Mouse (Mus musculus) C2C12 (cell line): ENCODE data around the gene Dcaf6. TPM values are rescaled to one million over a fixed set of nuclear protein-coding genes. Genes with fewer than 3 reads are reported as not detected.
A peak's percentile ranks its signal among the peaks of the same experiment; 100 is the strongest.

Experiments
- H3K27me3 ChIP-seq: one replicate; pipeline ENCODE4 v1.6.1; 2011; ENCODE audit not compliant: control insufficient read depth, insufficient read depth, insufficient read length
- H3K36me3 ChIP-seq: one replicate; pipeline ENCODE4 v1.6.1; 2011; ENCODE audit not compliant: control insufficient read depth, insufficient read depth
- H3K4me3 ChIP-seq: one replicate; pipeline ENCODE4 v1.5.1; 2011; ENCODE audit warnings: mild to moderate bottlenecking, control low read depth; ENCODE audit not compliant: poor library complexity, insufficient read depth, severe bottlenecking
- H3K79me2 ChIP-seq: one replicate; pipeline ENCODE4 v1.6.1; 2011; ENCODE audit not compliant: control insufficient read depth, insufficient read depth
- H3K79me3 ChIP-seq: one replicate; pipeline ENCODE4 v1.6.1; 2011; ENCODE audit warnings: low read depth, control low read depth
- H3ac ChIP-seq: one replicate; pipeline ENCODE3; 2011; ENCODE audit warnings: low read depth; ENCODE audit not compliant: control insufficient read depth, insufficient read length
- CEBPB ChIP-seq: IDR thresholded peaks from one replicate; pipeline ENCODE4 v1.6.1; 2011; ENCODE audit warnings: low read depth, mild to moderate bottlenecking, control low read depth, moderate library complexity
- CTCF ChIP-seq: IDR thresholded peaks from one replicate; pipeline ENCODE4 v1.5.1; 2011; ENCODE audit not compliant: control insufficient read depth, insufficient read depth, insufficient read length
- FOSL1 ChIP-seq: IDR thresholded peaks from one replicate; pipeline ENCODE4 v1.8.0; 2011; ENCODE audit warnings: mild to moderate bottlenecking, low read length; ENCODE audit not compliant: poor library complexity, insufficient read depth, severe bottlenecking
- MAX ChIP-seq: IDR thresholded peaks from one replicate; pipeline ENCODE4 v1.6.1; 2011; ENCODE audit warnings: mild to moderate bottlenecking, control low read depth
- MYOD1 ChIP-seq: IDR thresholded peaks from one replicate; pipeline ENCODE4 v1.6.1; 2011; ENCODE audit warnings: low read depth; ENCODE audit not compliant: control insufficient read depth, insufficient read length
- MYOG ChIP-seq: IDR thresholded peaks from one replicate; pipeline ENCODE4 v1.6.1; 2011; ENCODE audit not compliant: control insufficient read depth, insufficient read length; ENCODE audit errors: extremely low read depth
- USF1 ChIP-seq: IDR thresholded peaks from one replicate; pipeline ENCODE4 v1.6.1; 2011; ENCODE audit warnings: low read depth, mild to moderate bottlenecking, control low read depth, moderate library complexity
- polyA plus RNA-seq: library from polyadenylated mRNA; unstranded; fragments of >200 nt; fragmentation: generic; extraction: Trizol; gene quantifications from one replicate; pipeline ENCODE4 v1.2.1, GENCODE M21; 2012; ENCODE audit warnings: missing spikeins

The Dcaf6 gene
- polyA plus RNA-seq, 1 experiment = 7.1 TPM

DNA sequence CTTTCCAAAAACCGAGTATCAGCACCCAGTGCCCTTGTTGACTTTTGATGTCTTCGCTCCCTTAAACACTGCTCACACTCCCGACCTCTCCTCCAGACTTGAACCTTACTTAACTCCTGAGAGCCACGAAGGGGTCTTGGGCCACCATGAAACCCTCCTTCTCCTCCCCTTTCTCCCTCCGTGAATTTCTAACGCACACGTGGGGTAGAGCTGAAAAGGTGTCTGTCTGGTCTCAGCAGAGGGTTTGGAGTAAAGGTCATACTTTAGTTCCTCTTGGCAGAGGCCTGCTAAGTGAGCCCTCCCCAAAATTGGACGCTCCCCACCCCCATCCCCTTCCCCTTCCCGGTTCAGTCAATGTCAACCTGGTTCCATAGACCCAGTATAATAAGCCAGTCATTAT is 1.4 kb upstream of the Dcaf6 start:
- peak overlapping the region; percentile 63 for H3K4me3 ChIP-seq
- H3ac ChIP-seq = peak overlapping the region; percentile 95
- H3K79me2 ChIP-seq = peaks cover 28% of the 10 kb centered on the region
- H3K27me3 ChIP-seq = no peaks in the 10 kb centered on the region
- no peaks in the 10 kb centered on the region for H3K36me3 ChIP-seq
- no peak for TF ChIP-seq MYOG
- no peak for TF ChIP-seq MAX
- TF ChIP-seq FOSL1 = no peak
- no peak for TF ChIP-seq MYOD1
- peaks cover 4% of the 10 kb centered on the region for H3K79me3 ChIP-seq

DNA sequence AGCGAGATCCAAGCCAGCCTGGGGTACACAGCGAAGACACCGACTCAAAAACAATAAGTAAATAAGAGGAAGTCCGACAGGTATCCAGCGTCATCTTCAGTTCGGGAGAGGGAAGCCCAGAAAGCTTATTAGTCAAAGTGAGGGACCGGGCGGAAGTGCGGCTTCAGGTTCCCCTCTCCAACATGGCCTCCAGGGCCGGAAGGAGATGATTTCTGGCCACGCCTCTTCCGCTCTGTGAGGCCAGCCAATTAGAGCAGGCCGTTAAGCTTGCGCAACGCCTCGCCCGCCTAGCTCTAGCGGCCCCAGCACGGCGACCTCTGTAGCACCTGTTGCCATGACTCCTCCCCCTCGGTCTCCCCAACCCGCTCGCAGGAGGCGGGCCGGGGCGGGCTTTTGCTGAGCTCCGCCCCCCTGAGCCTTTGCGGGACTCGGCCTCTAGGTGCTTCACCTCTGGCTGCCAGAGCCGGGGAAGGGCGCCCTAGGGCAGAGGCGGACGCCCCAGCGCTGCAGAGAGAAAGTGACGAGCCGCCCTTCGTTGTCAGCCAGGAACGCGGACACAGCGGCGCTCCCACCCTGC is 614 bp upstream of the Dcaf6 start:
- H3K36me3 ChIP-seq = no peaks in the 10 kb centered on the region
- TF ChIP-seq FOSL1 (no peak), MYOG (no peak), CEBPB (peak; percentile 98), MAX (peak; percentile 18), USF1 (no peak), MYOD1 (peak; percentile 76), CTCF (peak; percentile 6)

DNA sequence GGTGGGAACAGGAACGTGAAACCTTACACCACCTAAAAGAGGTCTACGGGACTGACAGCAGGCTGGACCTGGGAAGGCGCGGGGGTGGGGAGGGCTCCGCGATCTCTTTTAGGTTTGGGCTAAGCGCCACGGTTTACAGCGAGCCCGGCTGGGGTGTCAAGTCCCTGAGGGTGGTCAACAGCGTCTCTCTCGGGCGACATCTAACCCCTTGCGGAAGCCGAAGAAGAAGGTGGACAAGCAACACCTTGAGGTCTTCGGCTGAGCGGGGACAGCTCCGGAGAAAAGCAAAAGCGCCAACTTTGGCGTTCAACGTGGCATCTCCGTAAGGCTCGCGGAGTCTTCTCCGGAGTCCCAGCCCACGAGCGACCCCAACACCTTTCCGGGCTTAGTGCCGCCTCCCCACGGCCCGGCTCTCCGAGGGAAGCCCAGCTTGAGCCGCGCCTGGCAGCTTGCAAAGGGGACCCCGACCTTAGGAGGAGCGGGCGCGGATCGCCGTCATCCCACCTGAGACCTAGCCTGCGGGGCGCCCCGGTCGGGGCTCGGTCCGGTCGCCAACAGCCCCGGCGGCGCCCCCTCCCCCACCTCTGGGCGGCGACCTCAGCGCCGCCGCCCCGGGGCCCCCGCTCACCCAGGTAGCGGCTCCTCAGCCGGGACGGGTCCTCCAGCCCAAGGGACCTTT is 633 bp downstream of the Dcaf6 start:
- no peak for TF ChIP-seq USF1
- TF ChIP-seq CEBPB = no peak
- no peak for TF ChIP-seq MYOG
- TF ChIP-seq MYOD1 = no peak
- TF ChIP-seq MAX = no peak
- TF ChIP-seq CTCF = no peak
- no peak for TF ChIP-seq FOSL1
- H3ac ChIP-seq = peak overlapping the region; percentile 93
- peaks cover 4% of the 10 kb centered on the region for H3K79me3 ChIP-seq
- H3K36me3 ChIP-seq = no peaks in the 10 kb centered on the region
- H3K4me3 ChIP-seq = peak overlapping the region; percentile 74
- H3K79me2 ChIP-seq = peaks cover 29% of the 10 kb centered on the region
- H3K27me3 ChIP-seq = no peaks in the 10 kb centered on the region

More for the DNA sequence above, 614 bp upstream of the Dcaf6 start:
- Histone ChIP-seq H3K27me3 (no peaks in the 10 kb centered on the region), H3K79me2 (peaks cover 29% of the 10 kb centered on the region), H3K79me3 (peaks cover 4% of the 10 kb centered on the region), H3K4me3 (peak overlapping the region; percentile 74), H3ac (peak overlapping the region; percentile 95)

DNA sequence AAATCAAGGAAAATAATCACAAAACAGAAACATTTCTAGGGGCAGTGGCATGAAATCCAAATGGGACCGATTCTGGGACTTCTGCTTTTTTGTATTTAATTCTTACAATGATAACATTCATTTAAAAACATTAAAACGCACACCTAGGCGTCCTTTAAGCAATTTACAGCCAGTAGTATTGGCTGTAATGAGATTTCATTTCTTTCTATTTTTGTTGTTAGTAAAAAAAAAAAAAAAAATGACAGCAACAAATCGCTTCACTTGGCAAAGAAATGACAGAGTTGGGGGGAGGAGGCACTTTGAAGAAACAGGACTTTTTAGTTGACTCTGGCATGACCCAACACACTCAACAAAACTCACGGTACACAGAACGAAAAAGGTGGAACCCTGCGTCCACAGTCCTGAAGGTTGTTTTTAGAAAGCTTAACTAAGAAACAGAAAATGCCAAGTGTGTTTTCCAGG is 1.2 kb downstream of the Dcaf6 start:
- Histone ChIP-seq H3K36me3 (no peaks in the 10 kb centered on the region), H3K79me2 (peaks cover 29% of the 10 kb centered on the region), H3ac (peak overlapping the region; percentile 93), H3K27me3 (no peaks in the 10 kb centered on the region), H3K79me3 (peaks cover 4% of the 10 kb centered on the region), H3K4me3 (peak overlapping the region; percentile 74)
- TF ChIP-seq MYOG (no peak), CTCF (no peak), USF1 (no peak), MAX (no peak), CEBPB (no peak), FOSL1 (no peak), MYOD1 (no peak)

DNA sequence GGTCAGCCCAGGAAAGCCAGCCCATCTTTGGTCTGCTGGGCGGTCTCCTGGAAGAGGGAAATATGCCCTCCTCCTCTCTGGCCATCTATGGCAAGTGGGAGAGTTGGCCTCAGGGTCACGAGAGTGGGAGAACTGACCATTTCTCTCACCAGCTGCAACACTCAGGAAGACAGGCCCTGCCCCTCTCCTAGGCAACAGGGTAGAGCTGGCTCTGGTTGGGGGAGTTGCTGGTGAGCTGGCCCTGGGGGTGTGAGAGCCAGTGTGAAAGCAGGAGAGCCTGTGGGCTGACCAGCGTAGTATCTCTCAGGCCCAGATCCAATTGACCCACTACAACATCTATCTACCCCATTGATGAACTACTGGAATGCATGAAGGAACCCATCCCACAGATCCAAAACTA is 18.6 kb downstream of the Dcaf6 start:
- Histone ChIP-seq H3K4me3 (no peak overlapping the region), H3K79me2 (peaks cover 30% of the 10 kb centered on the region), H3K27me3 (no peaks in the 10 kb centered on the region), H3K36me3 (no peaks in the 10 kb centered on the region), H3K79me3 (no peaks in the 10 kb centered on the region), H3ac (no peak overlapping the region)
- TF ChIP-seq FOSL1 (no peak), MYOG (no peak), USF1 (no peak), CEBPB (no peak), CTCF (no peak), MAX (no peak), MYOD1 (no peak)

DNA sequence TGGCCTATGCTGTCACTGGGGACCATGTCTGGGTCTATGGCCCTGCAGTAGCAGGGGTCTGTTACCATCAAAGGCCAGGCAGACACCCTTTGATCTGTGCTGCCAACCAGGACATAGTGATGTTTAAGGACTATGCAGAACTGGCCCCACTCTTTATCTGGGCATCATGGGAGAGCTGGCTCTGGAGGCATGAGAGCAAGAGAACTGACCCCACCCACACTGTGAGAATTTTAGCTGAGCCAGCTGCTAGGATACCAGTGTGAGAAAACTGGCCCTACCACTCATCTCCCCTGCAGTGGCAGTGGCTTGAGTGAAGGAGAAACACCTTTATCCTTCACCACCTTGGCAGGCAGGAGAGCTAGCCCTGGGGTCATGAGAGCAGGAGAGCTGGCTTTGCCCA is 19.1 kb downstream of the Dcaf6 start:
- Histone ChIP-seq H3K4me3 (no peak overlapping the region), H3K79me2 (peaks cover 30% of the 10 kb centered on the region), H3K27me3 (no peaks in the 10 kb centered on the region), H3K79me3 (no peaks in the 10 kb centered on the region), H3K36me3 (no peaks in the 10 kb centered on the region), H3ac (no peak overlapping the region)
- no peak for TF ChIP-seq USF1
- no peak for TF ChIP-seq FOSL1
- no peak for TF ChIP-seq MYOD1
- TF ChIP-seq CEBPB = no peak
- no peak for TF ChIP-seq MYOG
- TF ChIP-seq CTCF = no peak
- no peak for TF ChIP-seq MAX
